Mouse (Mus musculus) neural tube, embryonic 14.5 days (tissue): ENCODE data around the gene Sass6. TPM values are rescaled to one million over a fixed set of nuclear protein-coding genes. Genes with fewer than 3 reads are reported as not detected.

Experiments used
- ATAC-seq: fragments of 200-750 bp; cut with Nextera tagmentation; 2 replicates; pipeline ENCODE4 v1.8.0; 2017; ENCODE audit warnings: low read depth, mild to moderate bottlenecking, moderate TSS enrichment, moderate library complexity
- H3K27ac ChIP-seq: fragments of 300-500 bp; sonication (generic); 2 replicates; pipeline ENCODE4 v1.5.1; 2014; ENCODE audit warnings: low read depth, mild to moderate bottlenecking, control low read depth, low read length, moderate library complexity, mixed read lengths
- H3K27me3 ChIP-seq: fragments of 300-500 bp; sonication (generic); 2 replicates; pipeline ENCODE4 v1.6.1; 2014; ENCODE audit warnings: low read length; ENCODE audit not compliant: control insufficient read depth, insufficient read depth
- H3K36me3 ChIP-seq: fragments of 300-500 bp; sonication (generic); 2 replicates; pipeline ENCODE4 v1.6.1; 2014; ENCODE audit warnings: low read length, mixed read lengths; ENCODE audit not compliant: control insufficient read depth, insufficient read depth
- H3K4me1 ChIP-seq: fragments of 300-500 bp; sonication (generic); 2 replicates; pipeline ENCODE4 v1.6.1; 2014; ENCODE audit warnings: low read length; ENCODE audit not compliant: control insufficient read depth, insufficient read depth
- H3K4me2 ChIP-seq: fragments of 300-500 bp; sonication (generic); 2 replicates; pipeline ENCODE4 v1.6.1; 2014; ENCODE audit warnings: mild to moderate bottlenecking, low read depth, low read length, control low read depth
- H3K4me3 ChIP-seq: fragments of 300-500 bp; sonication (generic); 2 replicates; pipeline ENCODE4 v1.5.1; 2014; ENCODE audit warnings: low read depth, low read length, control low read depth, mixed read lengths
- H3K9ac ChIP-seq: fragments of 300-500 bp; sonication (generic); replicated peaks from 2 replicates; pipeline ENCODE4 v1.6.1; 2014; ENCODE audit warnings: low read depth, mild to moderate bottlenecking, control low read depth, low read length, mixed read lengths
- H3K9me3 ChIP-seq: fragments of 300-500 bp; sonication (generic); 2 replicates; pipeline ENCODE4 v1.6.1; 2016; ENCODE audit warnings: low read length; ENCODE audit not compliant: control insufficient read depth
- WGBS: fragments of 180-500 bp; shearing (Covaris S2); extraction: QIAGEN DNeasy Blood & Tissue Kit; methylation state at CpG from one replicate; pipeline ENCODE4 v1.1.7; 2014; 5-methylcytosine and 5-hydroxymethylcytosine counted together
- polyA plus RNA-seq: library from polyadenylated mRNA; unstranded; fragments of >200 nt; fragmentation: Nextera tagmentation; extraction: Ambion mirVana; gene quantifications from 2 replicates; pipeline ENCODE4 v1.2.1, GENCODE M21; 2014

Sass6 gene
- polyA plus RNA-seq, 1 experiment from 2014 or later: 16.2 TPM

GRCm38 (mm10) chr3:116620636-116621370, 26.0 kb downstream of the Sass6 start:
- Histone ChIP-seq H3K9ac (no peak overlapping the region), H3K4me3 (no peak overlapping the region), H3K36me3 (peaks cover 8% of the 10 kb centered on the region; the same call in 1 of the 2 replicates), H3K4me1 (no peaks in the 10 kb centered on the region), H3K27ac (no peak overlapping the region), H3K9me3 (no peaks in the 10 kb centered on the region), H3K27me3 (no peaks in the 10 kb centered on the region), H3K4me2 (no peak overlapping the region)
- ATAC-seq: no peak
- 94% methylated on average over 7 of the region's 7 CpGs for WGBS

- H3K4me1 ChIP-seq: no peaks in the 10 kb centered on the region
- no peak overlapping the region for H3K27ac ChIP-seq
- peaks cover 8% of the 10 kb centered on the region; the same call in 1 of the 2 replicates for H3K36me3 ChIP-seq
- no peaks in the 10 kb centered on the region for H3K27me3 ChIP-seq
- 94% methylated on average over 7 of the region's 7 CpGs for WGBS
- H3K9me3 ChIP-seq: no peaks in the 10 kb centered on the region
- no peak overlapping the region for H3K4me3 ChIP-seq
- H3K9ac ChIP-seq: no peak overlapping the region
- no peak for ATAC-seq
- H3K4me2 ChIP-seq: no peak overlapping the region
These were observed 27.9 kb downstream of the Sass6 start for GRCm38 (mm10) chr3:116622641-116623040.

- no peaks in the 10 kb centered on the region for H3K4me1 ChIP-seq
- peaks cover 34% of the 10 kb centered on the region for H3K36me3 ChIP-seq
- no peak for ATAC-seq
These were observed 36.7 kb downstream of the Sass6 start for GRCm38 (mm10) chr3:116631459-116631858.

GRCm38 (mm10) chr3:116632971-116633370, 38.2 kb downstream of the Sass6 start:
- Histone ChIP-seq H3K27ac (no peak overlapping the region), H3K9ac (no peak overlapping the region), H3K4me2 (no peak overlapping the region), H3K36me3 (peaks cover 36% of the 10 kb centered on the region), H3K9me3 (no peaks in the 10 kb centered on the region), H3K27me3 (no peaks in the 10 kb centered on the region), H3K4me1 (no peaks in the 10 kb centered on the region), H3K4me3 (no peak overlapping the region)
- WGBS: 95% methylated on average over 3 of the region's 3 CpGs
- ATAC-seq: no peak

More at GRCm38 (mm10) chr3:116631459-116631858, 36.7 kb downstream of the Sass6 start:
- Histone ChIP-seq H3K27ac (no peak overlapping the region), H3K27me3 (no peaks in the 10 kb centered on the region), H3K4me3 (no peak overlapping the region), H3K9me3 (no peaks in the 10 kb centered on the region), H3K9ac (no peak overlapping the region), H3K4me2 (no peak overlapping the region)
- WGBS: 63% methylated on average over 1 of the region's 1 CpGs

- 74% methylated on average over 3 of the region's 3 CpGs for WGBS
- H3K9me3 ChIP-seq: no peaks in the 10 kb centered on the region
- H3K9ac ChIP-seq: no peak overlapping the region
- no peak overlapping the region for H3K4me2 ChIP-seq
- H3K4me3 ChIP-seq: no peak overlapping the region
- no peak for ATAC-seq
- H3K27me3 ChIP-seq: no peaks in the 10 kb centered on the region
- H3K36me3 ChIP-seq: peaks cover 40% of the 10 kb centered on the region
- no peak overlapping the region for H3K27ac ChIP-seq
- H3K4me1 ChIP-seq: no peaks in the 10 kb centered on the region
These were observed 39.3 kb downstream of the Sass6 start for GRCm38 (mm10) chr3:116634091-116634490.

GRCm38 (mm10) chr3:116634853-116635252, 40.1 kb downstream of the Sass6 start:
- Histone ChIP-seq H3K27ac (no peak overlapping the region), H3K4me1 (no peaks in the 10 kb centered on the region), H3K36me3 (peaks cover 48% of the 10 kb centered on the region), H3K4me3 (no peak overlapping the region), H3K4me2 (no peak overlapping the region), H3K27me3 (no peaks in the 10 kb centered on the region), H3K9me3 (no peaks in the 10 kb centered on the region), H3K9ac (no peak overlapping the region)
- no peak for ATAC-seq
- 95% methylated on average over 8 of the region's 8 CpGs for WGBS

GRCm38 (mm10) chr3:116635799-116636198, 41.0 kb downstream of the Sass6 start:
- 69% methylated on average over 5 of the region's 5 CpGs for WGBS
- Histone ChIP-seq H3K4me1 (no peaks in the 10 kb centered on the region), H3K9ac (no peak overlapping the region), H3K4me3 (no peak overlapping the region), H3K27ac (no peak overlapping the region), H3K36me3 (peaks cover 51% of the 10 kb centered on the region), H3K9me3 (no peaks in the 10 kb centered on the region), H3K4me2 (no peak overlapping the region), H3K27me3 (no peaks in the 10 kb centered on the region)
- ATAC-seq: no peak

- 93% methylated on average over 9 of the region's 9 CpGs for WGBS
- Histone ChIP-seq H3K27me3 (no peaks in the 10 kb centered on the region), H3K4me2 (no peak overlapping the region), H3K27ac (no peak overlapping the region), H3K36me3 (peaks cover 55% of the 10 kb centered on the region), H3K4me3 (no peak overlapping the region), H3K9ac (no peak overlapping the region), H3K4me1 (no peaks in the 10 kb centered on the region), H3K9me3 (no peaks in the 10 kb centered on the region)
- no peak for ATAC-seq
These were observed 43.1 kb downstream of the Sass6 start for GRCm38 (mm10) chr3:116637693-116638476.

GRCm38 (mm10) chr3:116638572-116638971, 43.8 kb downstream of the Sass6 start:
- no peak overlapping the region for H3K4me3 ChIP-seq
- no peak overlapping the region for H3K4me2 ChIP-seq
- peaks cover 50% of the 10 kb centered on the region for H3K36me3 ChIP-seq
- 91% methylated on average over 7 of the region's 7 CpGs for WGBS
- H3K27ac ChIP-seq: no peak overlapping the region
- H3K4me1 ChIP-seq: no peaks in the 10 kb centered on the region
- ATAC-seq: no peak
- H3K27me3 ChIP-seq: no peaks in the 10 kb centered on the region
- H3K9ac ChIP-seq: no peak overlapping the region
- no peaks in the 10 kb centered on the region for H3K9me3 ChIP-seq
